Mouse (Mus musculus) midbrain, embryonic 11.5 days (tissue): ENCODE data around the gene Ly9. TPM values are rescaled to one million over a fixed set of nuclear protein-coding genes. Genes with fewer than 3 reads are reported as not detected.
A peak's percentile ranks its signal among the peaks of the same experiment; 100 is the strongest.

ENCODE experiments used
- ATAC-seq: fragments of 200-750 bp; cut with Nextera tagmentation; 2 replicates; pipeline ENCODE4 v1.8.0; 2017; ENCODE audit warnings: moderate TSS enrichment, moderate library complexity; ENCODE audit not compliant: low FRiP score
- DNase-seq: peaks from one replicate; pipeline ENCODE4 v3.0.0; 2015; ENCODE audit warnings: low spot score; ENCODE audit errors: missing footprints
- H3K27ac ChIP-seq: fragments of 300-500 bp; sonication (generic); 2 replicates; pipeline ENCODE4 v1.5.1; 2014; ENCODE audit warnings: low read depth, low read length
- H3K27me3 ChIP-seq: fragments of 300-500 bp; sonication (generic); 2 replicates; pipeline ENCODE4 v1.6.1; 2014; ENCODE audit warnings: mild to moderate bottlenecking, low read length, moderate library complexity, mixed read lengths; ENCODE audit not compliant: control insufficient read depth, insufficient read depth
- H3K36me3 ChIP-seq: fragments of 300-500 bp; sonication (generic); 2 replicates; pipeline ENCODE4 v1.6.1; 2014; ENCODE audit warnings: mild to moderate bottlenecking, low read length, moderate library complexity, mixed read lengths; ENCODE audit not compliant: control insufficient read depth, insufficient read depth
- H3K4me1 ChIP-seq: fragments of 300-500 bp; sonication (generic); 2 replicates; pipeline ENCODE4 v1.6.1; 2014; ENCODE audit warnings: low read length; ENCODE audit not compliant: control insufficient read depth, insufficient read depth
- H3K4me2 ChIP-seq: fragments of 300-500 bp; sonication (generic); 2 replicates; pipeline ENCODE4 v1.6.1; 2014; ENCODE audit warnings: mild to moderate bottlenecking, moderate library complexity
- H3K4me3 ChIP-seq: fragments of 300-500 bp; sonication (generic); 2 replicates; pipeline ENCODE4 v1.5.1; 2014; ENCODE audit warnings: low read depth, low read length
- H3K9ac ChIP-seq: fragments of 300-500 bp; sonication (generic); 2 replicates; pipeline ENCODE4 v1.6.1; 2014; ENCODE audit warnings: low read length
- H3K9me3 ChIP-seq: fragments of 300-500 bp; sonication (generic); 2 replicates; pipeline ENCODE4 v1.6.1; 2016; ENCODE audit warnings: low read length; ENCODE audit not compliant: control insufficient read depth
- WGBS: fragments of 180-500 bp; shearing (Covaris S2); extraction: QIAGEN DNeasy Blood & Tissue Kit; methylation state at CpG from one replicate; pipeline ENCODE4 v1.1.7; 2014; 5-methylcytosine and 5-hydroxymethylcytosine counted together
- polyA plus RNA-seq: library from polyadenylated mRNA; unstranded; fragments of >200 nt; fragmentation: Nextera tagmentation; extraction: Ambion mirVana; gene quantifications from 2 replicates; pipeline ENCODE4 v1.2.1, GENCODE M21; 2014

The Ly9 gene
- polyA plus RNA-seq, 1 experiment from 2014 or later: not detected

DNA sequence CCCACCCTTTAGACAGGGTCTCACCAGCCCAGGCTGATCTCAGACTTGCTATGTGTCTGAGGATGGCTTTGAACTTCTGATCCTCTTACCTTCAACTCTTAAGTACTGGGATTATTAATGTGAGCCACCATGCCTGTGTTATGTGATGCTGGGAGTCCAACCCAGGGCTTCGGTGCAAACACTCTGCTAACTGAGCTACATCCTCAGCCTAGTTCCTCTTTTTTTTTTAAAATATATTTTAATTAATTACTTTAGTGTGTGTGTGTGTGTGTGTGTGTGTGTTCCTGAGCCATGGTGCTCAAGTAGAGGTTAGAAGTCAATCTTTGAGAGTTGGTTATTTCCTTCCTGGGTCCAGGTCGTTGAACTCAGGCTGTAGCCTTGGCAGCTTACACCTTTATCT is 44.2 kb downstream of the Ly9 start:
- Histone ChIP-seq H3K9me3 (no peaks in the 10 kb centered on the region), H3K4me2 (no peak overlapping the region), H3K4me3 (no peak overlapping the region), H3K27ac (no peak overlapping the region), H3K4me1 (no peaks in the 10 kb centered on the region), H3K36me3 (no peaks in the 10 kb centered on the region), H3K27me3 (no peaks in the 10 kb centered on the region), H3K9ac (no peak overlapping the region)
- 83% methylated on average over 2 of the region's 2 CpGs for whole genome bisulfite sequencing
- no peak for ATAC-seq
- DNase-seq: no peak

DNA sequence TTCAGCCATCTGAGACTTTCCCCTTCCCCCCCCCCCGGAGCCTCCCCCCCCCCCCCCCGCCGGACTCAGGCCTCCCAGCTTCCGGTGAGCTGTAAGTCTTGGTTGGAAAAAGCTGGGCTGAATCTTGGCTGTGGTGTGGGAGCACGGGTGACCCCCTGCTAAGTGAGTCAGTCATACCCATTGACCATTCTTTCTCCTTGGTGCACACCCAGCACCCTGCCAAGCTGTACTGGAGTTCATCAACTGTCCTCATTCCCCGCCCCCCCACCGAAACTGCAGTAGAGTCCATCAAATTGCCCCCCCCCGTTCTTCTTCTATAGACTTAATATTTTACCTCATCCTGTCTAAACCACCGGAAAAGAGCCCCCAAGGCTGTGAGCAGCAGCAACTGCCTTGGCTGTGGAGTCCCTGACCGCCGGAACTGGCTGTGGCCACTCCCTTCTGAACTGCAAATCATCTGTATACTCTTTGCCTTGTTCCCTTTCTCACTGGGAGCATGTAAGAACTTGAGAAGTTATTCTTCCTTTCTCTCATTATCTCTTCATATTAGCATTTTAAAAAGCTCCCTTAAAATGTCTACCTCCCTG is 45.5 kb downstream of the Ly9 start:
- no peaks in the 10 kb centered on the region for H3K4me1 ChIP-seq
- H3K27me3 ChIP-seq: no peaks in the 10 kb centered on the region
- H3K36me3 ChIP-seq: no peaks in the 10 kb centered on the region
- H3K9ac ChIP-seq: no peak overlapping the region
- no peak overlapping the region for H3K4me3 ChIP-seq
- WGBS: 67% methylated on average over 7 of the region's 11 CpGs
- no peak overlapping the region for H3K4me2 ChIP-seq
- H3K27ac ChIP-seq: no peak overlapping the region
- 0 out of 2 replicates have a peak, but pooled peaks have one; percentile 35 for ATAC-seq
- H3K9me3 ChIP-seq: no peaks in the 10 kb centered on the region
- no peak for DNase-seq

DNA sequence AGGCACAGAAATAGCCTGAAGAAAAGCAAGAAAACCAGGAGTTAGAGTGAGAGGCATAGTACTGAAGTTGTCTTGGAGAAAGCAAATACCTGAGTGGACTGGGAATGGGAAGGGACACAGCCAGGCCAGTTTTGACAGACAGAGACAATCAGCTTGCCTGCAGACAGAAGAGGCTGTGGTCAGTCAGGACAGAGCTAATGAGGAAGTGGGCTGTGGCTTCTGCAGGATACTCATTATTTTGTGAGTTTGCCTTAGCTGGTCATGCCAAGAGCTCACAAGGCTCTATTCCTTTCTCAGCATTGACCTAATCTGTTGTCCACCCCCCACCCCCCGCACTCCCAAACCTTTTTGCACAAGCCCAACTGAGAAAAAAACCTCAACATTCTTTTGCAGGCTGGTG is 46.0 kb downstream of the Ly9 start:
- no peaks in the 10 kb centered on the region for H3K4me1 ChIP-seq
- H3K27me3 ChIP-seq: no peaks in the 10 kb centered on the region
- no peak overlapping the region for H3K9ac ChIP-seq
- H3K4me3 ChIP-seq: no peak overlapping the region
- no peak overlapping the region for H3K4me2 ChIP-seq
- no peaks in the 10 kb centered on the region for H3K9me3 ChIP-seq
- no peaks in the 10 kb centered on the region for H3K36me3 ChIP-seq
- ATAC-seq (no peak), DNase-seq (no peak)
- WGBS: 86% methylated on average over 1 of the region's 1 CpGs
- no peak overlapping the region for H3K27ac ChIP-seq

DNA sequence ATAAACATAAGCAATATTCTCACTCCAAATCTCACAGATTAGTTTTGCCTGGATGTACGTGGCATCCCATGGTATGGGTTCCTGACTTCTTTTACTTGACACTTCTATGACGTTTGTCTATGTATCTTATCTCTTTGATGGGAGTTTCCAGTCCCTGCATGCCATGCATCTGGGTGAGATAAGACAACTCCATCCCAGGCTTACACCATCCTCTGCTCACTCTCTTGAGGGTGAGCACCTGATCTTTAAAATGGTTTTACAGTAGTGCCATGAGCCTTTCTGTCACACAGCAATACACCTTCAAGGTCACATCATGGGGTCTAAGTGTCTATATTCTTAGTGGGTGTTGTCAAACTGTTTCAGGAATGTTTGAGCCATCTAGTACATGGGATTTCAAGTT is 46.9 kb downstream of the Ly9 start:
- Histone ChIP-seq H3K27me3 (no peaks in the 10 kb centered on the region), H3K27ac (no peak overlapping the region), H3K4me2 (no peak overlapping the region), H3K36me3 (no peaks in the 10 kb centered on the region), H3K9ac (no peak overlapping the region), H3K4me1 (no peaks in the 10 kb centered on the region), H3K4me3 (no peak overlapping the region), H3K9me3 (no peaks in the 10 kb centered on the region)
- no peak for DNase-seq
- ATAC-seq: no peak
- 80% methylated on average over 2 of the region's 2 CpGs for WGBS

DNA sequence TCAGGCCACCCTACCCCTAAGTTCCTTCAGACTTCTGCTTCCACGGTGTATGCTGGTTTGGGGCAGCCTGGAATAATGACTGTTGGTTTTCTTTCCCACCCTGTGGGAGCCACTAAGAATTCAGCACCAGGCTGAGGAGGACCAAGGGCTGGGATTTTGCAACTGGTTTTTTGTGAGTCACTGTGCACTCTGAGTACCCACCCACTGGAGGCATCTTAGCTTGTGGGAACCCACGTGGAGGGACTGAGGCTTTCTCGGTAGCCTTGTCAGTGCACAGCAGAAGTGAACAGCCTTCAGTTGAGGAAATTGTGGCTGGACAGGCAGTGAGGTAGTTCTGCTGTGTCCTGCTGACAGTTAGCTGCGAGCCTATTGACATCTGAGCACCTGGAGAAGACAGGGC is 48.3 kb downstream of the Ly9 start, which contains the start of gene Cd244a:
Gene Cd244a (plus strand): TSS at position 296 of the 400 bp plus-strand sequence.
- DNase-seq (no peak), ATAC-seq (no peak)
- Histone ChIP-seq H3K9me3 (no peaks in the 10 kb centered on the region), H3K4me3 (no peak within 1 kb of the TSS), H3K9ac (no peak within 1 kb of the TSS), H3K4me1 (no peaks in the 10 kb centered on the region), H3K36me3 (no peaks in the 10 kb centered on the region), H3K4me2 (no peak within 1 kb of the TSS), H3K27me3 (no peaks in the 10 kb centered on the region), H3K27ac (no peak within 1 kb of the TSS)
- WGBS: 77% methylated on average over 4 of the region's 4 CpGs

DNA sequence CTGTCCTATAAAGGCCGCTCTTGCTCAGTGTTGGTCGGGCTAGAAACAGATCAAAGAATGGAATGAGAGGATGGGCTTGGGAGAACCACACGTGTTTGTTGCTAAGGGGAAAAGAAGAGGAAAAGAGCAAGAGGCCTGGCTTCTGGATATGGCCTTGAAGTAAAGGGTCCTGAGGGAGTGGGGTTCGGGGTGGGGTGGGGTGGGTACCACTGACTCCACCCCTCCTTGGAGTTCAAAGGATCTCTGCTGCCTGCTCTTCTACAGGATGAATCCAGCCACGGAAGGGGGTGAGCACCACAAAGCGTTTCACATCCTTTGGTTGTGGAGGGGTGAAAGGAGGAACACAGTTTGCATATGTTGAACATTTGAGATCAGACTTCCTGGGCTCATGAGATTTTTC is 48.8 kb downstream of the Ly9 start:
- no peak overlapping the region for H3K4me3 ChIP-seq
- no peak overlapping the region for H3K9ac ChIP-seq
- ATAC-seq (no peak), DNase-seq (no peak)
- H3K36me3 ChIP-seq: no peaks in the 10 kb centered on the region
- H3K27me3 ChIP-seq: no peaks in the 10 kb centered on the region
- no peaks in the 10 kb centered on the region for H3K4me1 ChIP-seq
- 76% methylated on average over 6 of the region's 6 CpGs for WGBS
- no peak overlapping the region for H3K4me2 ChIP-seq
- H3K27ac ChIP-seq: no peak overlapping the region
- H3K9me3 ChIP-seq: no peaks in the 10 kb centered on the region

DNA sequence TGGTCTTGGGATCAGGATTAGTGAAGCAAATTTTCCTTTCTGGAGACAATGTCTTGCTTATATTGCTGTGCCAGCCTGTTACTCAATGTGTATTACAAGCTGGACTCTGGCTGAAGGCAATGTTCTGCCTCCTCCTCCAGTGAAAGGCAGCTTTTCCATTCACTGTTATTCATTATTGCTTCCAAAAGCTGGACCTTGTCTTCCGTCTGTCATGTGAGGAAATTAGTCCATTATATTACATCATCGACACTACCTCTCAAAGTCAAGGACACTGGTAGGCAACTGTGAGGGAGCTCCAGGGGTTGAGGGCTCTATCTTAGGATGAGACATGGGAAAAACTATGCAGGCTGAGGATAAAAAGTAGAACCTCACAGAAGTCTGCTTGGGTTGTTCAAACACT is 50.8 kb downstream of the Ly9 start:
- Histone ChIP-seq H3K27me3 (no peaks in the 10 kb centered on the region), H3K4me2 (no peak overlapping the region), H3K9me3 (no peaks in the 10 kb centered on the region), H3K4me1 (no peaks in the 10 kb centered on the region), H3K9ac (no peak overlapping the region), H3K36me3 (no peaks in the 10 kb centered on the region), H3K4me3 (no peak overlapping the region), H3K27ac (no peak overlapping the region)
- WGBS: 86% methylated on average over 2 of the region's 2 CpGs
- ATAC-seq: no peak
- no peak for DNase-seq

DNA sequence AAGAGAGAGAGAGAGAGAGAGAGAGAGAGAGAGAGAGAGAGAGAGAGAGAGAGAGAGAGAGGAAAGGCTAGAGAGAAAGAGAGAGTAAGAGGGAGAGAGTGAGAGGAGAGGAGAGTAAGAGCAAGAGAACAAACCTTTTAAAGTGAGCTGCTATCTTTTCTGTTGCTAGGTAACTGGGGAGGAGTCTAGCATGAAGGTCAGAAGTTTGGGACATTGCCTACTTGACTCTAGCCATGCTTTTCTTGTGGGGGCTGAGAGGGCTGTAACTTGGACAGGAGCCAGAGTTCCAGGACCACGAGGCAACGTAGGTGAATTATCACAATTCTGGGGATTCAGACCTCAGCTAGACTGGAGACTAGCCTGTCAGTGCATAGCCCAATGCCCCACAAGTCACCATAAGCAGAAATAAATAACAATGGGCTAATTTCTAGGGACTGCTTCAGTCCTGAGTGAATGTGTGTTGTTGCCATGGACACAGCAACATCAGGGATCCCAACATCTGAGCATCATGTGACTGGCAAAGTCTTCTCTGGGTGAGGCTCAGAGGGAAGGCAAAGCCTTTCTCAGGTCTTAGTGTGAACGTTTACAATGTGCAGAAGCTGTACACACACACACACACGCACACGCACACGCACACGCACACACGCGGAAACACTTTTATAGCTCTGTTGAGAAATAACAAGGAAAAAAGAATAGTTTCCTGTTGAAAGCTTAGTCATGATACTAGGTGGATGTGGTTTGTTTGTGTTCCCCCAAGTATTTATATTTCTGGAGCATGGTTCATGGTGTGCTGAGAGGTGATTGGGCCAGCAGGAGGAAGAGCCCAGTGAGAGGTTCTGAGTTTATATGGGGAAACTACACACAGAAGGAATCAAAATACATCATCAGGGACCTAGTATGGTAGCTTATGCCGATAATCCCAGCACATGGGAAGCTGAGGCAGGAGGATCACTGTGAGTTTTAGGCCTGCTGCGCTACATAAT is 53.6 kb downstream of the Ly9 start:
- 91% methylated on average over 11 of the region's 11 CpGs for WGBS
- Histone ChIP-seq H3K27ac (no peak overlapping the region), H3K36me3 (no peaks in the 10 kb centered on the region), H3K4me2 (no peak overlapping the region), H3K27me3 (no peaks in the 10 kb centered on the region), H3K9me3 (no peaks in the 10 kb centered on the region), H3K4me3 (no peak overlapping the region), H3K4me1 (no peaks in the 10 kb centered on the region), H3K9ac (no peak overlapping the region)
- no peak for DNase-seq
- 0 out of 2 replicates have a peak, but pooled peaks have one; percentile 24 for ATAC-seq

DNA sequence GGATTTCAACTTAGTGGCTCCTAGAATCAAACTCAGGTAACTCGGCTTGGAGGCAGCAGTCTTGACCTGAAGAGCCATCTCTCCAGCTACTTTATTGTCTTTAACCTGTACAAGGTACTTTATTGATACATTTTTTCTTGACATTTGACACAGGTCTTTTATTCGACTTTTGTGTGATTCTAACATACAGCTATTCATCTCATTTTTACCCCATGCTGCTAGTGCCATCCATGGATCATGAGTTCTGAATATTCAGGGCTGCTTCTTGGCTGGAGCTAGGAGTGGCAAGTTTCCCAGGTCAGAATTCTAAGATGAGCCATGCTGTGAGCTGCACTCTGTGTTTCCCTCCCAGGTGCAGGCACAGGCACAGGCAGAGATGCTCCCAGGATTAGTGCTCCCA is 55.0 kb downstream of the Ly9 start:
- no peaks in the 10 kb centered on the region for H3K9me3 ChIP-seq
- WGBS: 80% methylated on average over 2 of the region's 2 CpGs
- ATAC-seq: no peak

More for the DNA sequence above, 55.0 kb downstream of the Ly9 start:
- Histone ChIP-seq H3K36me3 (no peaks in the 10 kb centered on the region), H3K27me3 (no peaks in the 10 kb centered on the region), H3K27ac (no peak overlapping the region), H3K4me1 (no peaks in the 10 kb centered on the region), H3K4me3 (no peak overlapping the region), H3K9ac (no peak overlapping the region), H3K4me2 (no peak overlapping the region)
- DNase-seq: no peak
